Mouse (Mus musculus): ENCODE measurements around the gene Ifna1. TPM values are rescaled to one million over a fixed set of nuclear protein-coding genes. Genes with fewer than 3 reads are reported as not detected.
A peak's percentile ranks its signal among the peaks of the same experiment; 100 is the strongest.

Ifna1 gene
- polyA plus RNA-seq, 1 experiment from 2014 or later = not detected

GRCm38 (mm10) chr4:88865011-88865569, 15.2 kb downstream of the Ifna1 start:
- no peak overlapping the region for H3K4me2 ChIP-seq
- no peaks in the 10 kb centered on the region for H3K9me3 ChIP-seq (replicated peaks; ENCODE audit: control insufficient read depth, low read length)
- no peak overlapping the region for H3K9ac ChIP-seq (ENCODE audit: low read depth, low read length)
- no peaks in the 10 kb centered on the region for H3K4me1 ChIP-seq (ENCODE audit: control insufficient read depth, insufficient read depth, low read length)
- WGBS (ENCODE audit: insufficient replicate concordance) = 32% methylated on average over 6 of the region's 6 CpGs
- ATAC-seq (replicated peaks; ENCODE audit: insufficient number of reproducible peaks, low FRiP score, low TSS enrichment) = no peak
- H3K4me3 ChIP-seq (ENCODE audit: low read depth, low read length) = no peak overlapping the region
- no peaks in the 10 kb centered on the region for H3K36me3 ChIP-seq (ENCODE audit: control insufficient read depth, insufficient read depth, low read length)
- peaks cover 11% of the 10 kb centered on the region; the same call in 1 of the 2 replicates for H3K27me3 ChIP-seq (ENCODE audit: control insufficient read depth, insufficient read depth, low read length)
- no peak overlapping the region for H3K27ac ChIP-seq (ENCODE audit: low read depth, low read length)

DNA sequence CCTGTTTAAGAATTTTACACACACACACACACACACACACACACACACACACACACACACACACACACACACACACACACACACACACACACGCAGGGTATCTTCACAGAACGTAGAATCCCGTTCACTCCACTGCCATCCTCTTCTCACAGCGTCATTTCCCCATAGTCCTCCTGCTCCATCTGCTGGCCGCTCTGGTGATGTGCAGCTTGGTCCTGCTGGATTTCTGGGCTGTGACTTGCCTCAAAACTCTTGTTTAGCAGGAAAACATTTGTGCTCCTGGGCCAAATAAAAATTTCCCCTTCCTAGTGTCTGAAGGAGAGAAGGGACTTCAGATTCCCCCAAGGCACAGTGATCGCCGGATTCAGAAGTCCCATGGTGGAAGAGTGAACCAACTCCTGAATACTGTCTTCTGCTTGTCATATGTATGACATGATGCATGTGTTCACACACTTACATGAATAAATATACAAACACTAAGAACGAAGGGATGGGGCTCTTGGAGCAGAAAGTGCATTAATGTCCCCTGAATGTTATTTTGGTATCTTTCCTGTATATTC, 17.6 kb downstream of the Ifna1 start:
- ATAC-seq (replicated peaks; ENCODE audit: insufficient number of reproducible peaks, low FRiP score, low TSS enrichment) = 0 out of 2 replicates have a peak, but pooled peaks have one; percentile 1
- H3K27ac ChIP-seq (ENCODE audit: low read depth, low read length) = no peak overlapping the region
- H3K4me3 ChIP-seq (ENCODE audit: low read depth, low read length) = peak overlapping the region; percentile 62
- 1% methylated on average over 8 of the region's 8 CpGs for WGBS (ENCODE audit: insufficient replicate concordance)
- peak overlapping the region; percentile 93 for H3K4me2 ChIP-seq
- no peaks in the 10 kb centered on the region for H3K4me1 ChIP-seq (ENCODE audit: control insufficient read depth, insufficient read depth, low read length)
- H3K36me3 ChIP-seq (ENCODE audit: control insufficient read depth, insufficient read depth, low read length) = no peaks in the 10 kb centered on the region
- peaks cover 11% of the 10 kb centered on the region; the same call in 1 of the 2 replicates for H3K27me3 ChIP-seq (ENCODE audit: control insufficient read depth, insufficient read depth, low read length)
- no peaks in the 10 kb centered on the region for H3K9me3 ChIP-seq (replicated peaks; ENCODE audit: control insufficient read depth, low read length)
- no peak overlapping the region; the same call in 1 of the 2 replicates for H3K9ac ChIP-seq (ENCODE audit: low read depth, low read length)

DNA sequence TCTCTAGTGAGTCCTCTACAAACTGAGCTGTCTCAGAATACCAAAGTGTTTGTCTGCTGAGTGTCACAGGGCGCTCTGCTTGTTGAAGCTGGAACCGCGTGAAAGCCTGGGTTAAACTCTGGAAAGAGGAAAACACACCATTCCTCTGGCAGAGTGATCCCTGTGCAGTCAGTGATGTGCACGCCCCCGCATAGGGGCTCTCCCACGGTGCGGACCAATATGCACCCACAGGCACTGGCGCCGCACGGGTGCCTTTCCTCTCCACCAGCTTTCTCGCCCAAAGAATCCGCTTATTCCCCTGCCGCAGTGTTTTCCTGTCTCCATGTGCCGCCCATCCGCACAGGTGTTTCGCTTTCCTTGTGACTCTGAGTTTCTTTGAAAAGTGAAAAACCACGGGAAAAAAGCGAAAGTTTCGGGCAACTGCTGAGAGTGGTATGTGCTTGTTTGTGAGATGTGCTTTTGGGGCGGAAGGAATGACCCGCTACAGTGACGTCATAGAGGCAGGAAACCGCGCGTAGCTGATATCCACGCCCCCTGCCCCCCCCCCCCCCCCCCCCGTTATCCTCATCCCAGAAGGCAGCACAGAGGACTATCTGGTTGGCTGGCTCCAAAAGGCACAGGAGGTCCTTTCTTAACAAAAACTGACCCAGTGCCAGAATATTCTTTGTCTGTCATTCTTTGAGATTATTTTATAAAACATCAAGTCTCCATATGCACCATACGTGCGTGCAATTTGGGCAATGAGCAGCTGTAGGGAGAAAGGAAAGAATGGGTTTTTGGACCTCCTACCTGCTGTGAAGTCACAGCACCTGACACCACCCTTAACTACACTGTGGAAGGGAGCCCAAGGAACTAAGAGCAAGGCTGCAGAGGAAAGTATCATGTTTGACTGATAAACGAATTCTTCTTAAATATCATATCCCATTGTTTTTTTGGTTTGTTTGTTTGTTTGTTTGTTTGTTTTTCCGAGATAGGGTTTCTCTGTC, 18.3 kb downstream of the Ifna1 start:
- H3K27me3 ChIP-seq (ENCODE audit: control insufficient read depth, insufficient read depth, low read length) = peaks cover 8% of the 10 kb centered on the region; the same call in 1 of the 2 replicates
- no peak overlapping the region for H3K27ac ChIP-seq (ENCODE audit: low read depth, low read length)
- H3K9me3 ChIP-seq (replicated peaks; ENCODE audit: control insufficient read depth, low read length) = no peaks in the 10 kb centered on the region
- peak overlapping the region; percentile 62 for H3K4me3 ChIP-seq (ENCODE audit: low read depth, low read length)
- ATAC-seq (replicated peaks; ENCODE audit: insufficient number of reproducible peaks, low FRiP score, low TSS enrichment) = peak; percentile 55; the same call in 1 of the 2 replicates
- H3K36me3 ChIP-seq (ENCODE audit: control insufficient read depth, insufficient read depth, low read length) = no peaks in the 10 kb centered on the region
- peak overlapping the region; percentile 73 for H3K9ac ChIP-seq (ENCODE audit: low read depth, low read length)
- 7% methylated on average over 31 of the region's 31 CpGs for WGBS (ENCODE audit: insufficient replicate concordance)
- H3K4me1 ChIP-seq (ENCODE audit: control insufficient read depth, insufficient read depth, low read length) = no peaks in the 10 kb centered on the region
- peak overlapping the region; percentile 93 for H3K4me2 ChIP-seq

DNA sequence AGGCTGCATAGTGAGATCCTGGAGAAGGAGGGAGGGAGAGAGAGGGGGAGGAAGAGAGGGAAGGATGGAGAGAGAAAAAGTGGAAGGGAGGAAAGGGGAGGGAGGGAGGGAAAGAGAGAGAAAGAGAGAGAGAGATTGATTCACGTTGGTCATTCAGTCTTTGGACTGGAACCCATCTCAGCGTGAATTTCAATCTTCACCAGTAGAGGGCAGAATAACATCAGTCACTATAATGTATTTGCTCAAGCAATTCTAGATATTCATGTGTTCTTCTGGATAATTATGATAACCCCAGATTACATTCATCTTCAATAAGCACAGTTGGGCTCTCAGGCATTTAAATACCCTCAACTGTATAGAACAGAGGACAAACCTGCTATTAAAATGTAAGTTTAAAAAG, 22.8 kb downstream of the Ifna1 start:
- Histone ChIP-seq H3K4me1 (ENCODE audit: control insufficient read depth, insufficient read depth, low read length) (no peaks in the 10 kb centered on the region), H3K4me2 (no peak overlapping the region), H3K9me3 (replicated peaks; ENCODE audit: control insufficient read depth, low read length) (no peaks in the 10 kb centered on the region), H3K4me3 (ENCODE audit: low read depth, low read length) (no peak overlapping the region), H3K36me3 (ENCODE audit: control insufficient read depth, insufficient read depth, low read length) (no peaks in the 10 kb centered on the region), H3K9ac (ENCODE audit: low read depth, low read length) (no peak overlapping the region), H3K27me3 (ENCODE audit: control insufficient read depth, insufficient read depth, low read length) (no peaks in the 10 kb centered on the region), H3K27ac (ENCODE audit: low read depth, low read length) (no peak overlapping the region)
- no peak for ATAC-seq (replicated peaks; ENCODE audit: insufficient number of reproducible peaks, low FRiP score, low TSS enrichment)
- 2% methylated on average over 2 of the region's 2 CpGs for WGBS (ENCODE audit: insufficient replicate concordance)

GRCm38 (mm10) chr4:88875435-88876095, 25.7 kb downstream of the Ifna1 start:
- no peak overlapping the region for H3K4me3 ChIP-seq (ENCODE audit: low read depth, low read length)
- no peak for ATAC-seq (replicated peaks; ENCODE audit: insufficient number of reproducible peaks, low FRiP score, low TSS enrichment)
- 27% methylated on average over 4 of the region's 4 CpGs for WGBS (ENCODE audit: insufficient replicate concordance)
- H3K27ac ChIP-seq (ENCODE audit: low read depth, low read length) = no peak overlapping the region
- H3K9ac ChIP-seq (ENCODE audit: low read depth, low read length) = no peak overlapping the region
- H3K36me3 ChIP-seq (ENCODE audit: control insufficient read depth, insufficient read depth, low read length) = no peaks in the 10 kb centered on the region
- no peak overlapping the region for H3K4me2 ChIP-seq
- H3K9me3 ChIP-seq (replicated peaks; ENCODE audit: control insufficient read depth, low read length) = no peaks in the 10 kb centered on the region
- no peaks in the 10 kb centered on the region for H3K27me3 ChIP-seq (ENCODE audit: control insufficient read depth, insufficient read depth, low read length)
- H3K4me1 ChIP-seq (ENCODE audit: control insufficient read depth, insufficient read depth, low read length) = no peaks in the 10 kb centered on the region

DNA sequence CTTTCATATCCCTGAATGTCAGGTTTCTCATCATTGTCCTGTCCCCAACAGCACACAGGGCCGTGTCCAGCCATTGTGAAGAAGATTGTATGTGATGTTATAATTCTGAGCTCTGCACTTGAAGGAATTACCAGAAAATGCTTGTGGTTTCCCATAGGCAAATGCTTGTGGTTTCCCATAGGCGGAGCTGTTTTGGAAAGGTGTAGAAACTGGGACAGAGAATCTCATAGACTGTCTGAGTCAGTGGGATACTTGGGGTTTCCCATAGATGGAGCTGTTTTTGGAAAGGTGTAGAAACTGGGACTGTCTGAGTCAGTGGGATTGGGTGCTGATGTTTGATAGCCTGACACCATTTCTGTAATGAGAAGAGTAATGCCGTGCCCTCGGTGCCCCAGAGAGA, 26.6 kb downstream of the Ifna1 start:
- no peak overlapping the region for H3K9ac ChIP-seq (ENCODE audit: low read depth, low read length)
- no peak overlapping the region for H3K4me3 ChIP-seq (ENCODE audit: low read depth, low read length)
- no peaks in the 10 kb centered on the region for H3K36me3 ChIP-seq (ENCODE audit: control insufficient read depth, insufficient read depth, low read length)
- 71% methylated on average over 4 of the region's 4 CpGs for WGBS (ENCODE audit: insufficient replicate concordance)
- no peaks in the 10 kb centered on the region for H3K9me3 ChIP-seq (replicated peaks; ENCODE audit: control insufficient read depth, low read length)
- no peak overlapping the region for H3K27ac ChIP-seq (ENCODE audit: low read depth, low read length)
- H3K27me3 ChIP-seq (ENCODE audit: control insufficient read depth, insufficient read depth, low read length) = no peaks in the 10 kb centered on the region
- ATAC-seq (replicated peaks; ENCODE audit: insufficient number of reproducible peaks, low FRiP score, low TSS enrichment) = no peak
- no peak overlapping the region for H3K4me2 ChIP-seq
- no peaks in the 10 kb centered on the region for H3K4me1 ChIP-seq (ENCODE audit: control insufficient read depth, insufficient read depth, low read length)

DNA sequence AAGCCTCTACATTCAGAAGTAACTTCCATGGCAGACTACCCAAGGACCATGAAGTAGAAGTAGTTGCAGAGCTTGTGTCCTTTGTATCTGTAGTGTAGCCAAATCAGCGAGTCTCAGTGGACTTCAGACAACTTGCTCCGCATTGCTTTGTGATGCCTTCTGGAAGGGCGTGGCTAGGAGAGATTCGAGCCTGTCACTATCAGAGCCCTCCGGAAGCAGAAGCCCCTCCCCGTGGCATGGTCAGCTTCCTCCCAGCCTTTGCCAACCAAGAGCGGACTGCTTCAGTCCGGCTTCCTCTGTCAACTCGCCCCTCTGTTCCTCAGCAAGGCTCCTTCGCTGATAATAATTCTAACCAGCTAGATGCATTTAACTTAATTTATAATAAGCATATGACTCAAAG, 28.4 kb downstream of the Ifna1 start:
- Histone ChIP-seq H3K4me3 (ENCODE audit: low read depth, low read length) (no peak overlapping the region), H3K27ac (ENCODE audit: low read depth, low read length) (no peak overlapping the region), H3K27me3 (ENCODE audit: control insufficient read depth, insufficient read depth, low read length) (no peaks in the 10 kb centered on the region), H3K4me2 (no peak overlapping the region), H3K4me1 (ENCODE audit: control insufficient read depth, insufficient read depth, low read length) (no peaks in the 10 kb centered on the region), H3K36me3 (ENCODE audit: control insufficient read depth, insufficient read depth, low read length) (no peaks in the 10 kb centered on the region), H3K9me3 (replicated peaks; ENCODE audit: control insufficient read depth, low read length) (no peaks in the 10 kb centered on the region), H3K9ac (ENCODE audit: low read depth, low read length) (no peak overlapping the region)
- WGBS (ENCODE audit: insufficient replicate concordance) = 29% methylated on average over 10 of the region's 10 CpGs
- no peak for ATAC-seq (replicated peaks; ENCODE audit: insufficient number of reproducible peaks, low FRiP score, low TSS enrichment)

DNA sequence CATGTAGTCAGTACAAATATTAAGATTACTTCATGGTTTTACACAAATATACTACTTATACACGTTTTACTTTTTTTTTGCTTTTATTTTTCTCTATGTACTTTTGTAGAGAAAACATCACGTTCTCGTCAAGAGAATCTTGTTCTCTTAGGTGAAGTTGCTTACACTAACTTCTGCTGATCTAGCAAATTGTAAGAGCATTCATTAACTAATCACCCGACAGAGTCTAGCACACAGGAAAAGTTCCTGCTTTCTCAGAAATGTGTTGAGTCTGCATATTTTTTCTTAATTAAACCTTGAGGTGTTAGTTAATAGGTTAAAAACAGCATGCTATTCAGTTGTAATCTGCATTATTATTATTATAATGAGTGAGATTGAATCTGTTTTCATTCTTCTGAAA, 28.9 kb downstream of the Ifna1 start:
- Histone ChIP-seq H3K4me2 (no peak overlapping the region), H3K4me3 (ENCODE audit: low read depth, low read length) (no peak overlapping the region), H3K27ac (ENCODE audit: low read depth, low read length) (no peak overlapping the region), H3K9me3 (replicated peaks; ENCODE audit: control insufficient read depth, low read length) (no peaks in the 10 kb centered on the region), H3K4me1 (ENCODE audit: control insufficient read depth, insufficient read depth, low read length) (no peaks in the 10 kb centered on the region), H3K36me3 (ENCODE audit: control insufficient read depth, insufficient read depth, low read length) (no peaks in the 10 kb centered on the region), H3K27me3 (ENCODE audit: control insufficient read depth, insufficient read depth, low read length) (no peaks in the 10 kb centered on the region), H3K9ac (ENCODE audit: low read depth, low read length) (no peak overlapping the region)
- no peak for ATAC-seq (replicated peaks; ENCODE audit: insufficient number of reproducible peaks, low FRiP score, low TSS enrichment)
- 69% methylated on average over 4 of the region's 4 CpGs for WGBS (ENCODE audit: insufficient replicate concordance)
